Mouse (Mus musculus) ES-Bruce4 (cell line): Measurements from ENCODE around the gene Trim28. TPM values are rescaled to one million over a fixed set of nuclear protein-coding genes. Genes with fewer than 3 reads are reported as not detected.

Experiments used
- H3K27ac ChIP-seq: 2 replicates; pipeline ENCODE4 v1.5.1; 2012; ENCODE audit warnings: low read length, inconsistent platforms; ENCODE audit not compliant: insufficient read depth
- H3K27me3 ChIP-seq: 2 replicates; pipeline ENCODE4 v1.6.1; 2012; ENCODE audit warnings: mild to moderate bottlenecking, low read length, inconsistent platforms; ENCODE audit not compliant: control insufficient read depth, poor library complexity, insufficient read depth, severe bottlenecking
- H3K36me3 ChIP-seq: 2 replicates; pipeline ENCODE4 v1.6.1; 2012; ENCODE audit warnings: inconsistent platforms, mild to moderate bottlenecking, low read length, moderate library complexity; ENCODE audit not compliant: control insufficient read depth, poor library complexity, insufficient read depth, severe bottlenecking
- H3K4me1 ChIP-seq: one replicate; pipeline ENCODE4 v1.8.1; 2011; ENCODE audit warnings: low read length; ENCODE audit not compliant: control insufficient read depth, insufficient read depth
- H3K4me3 ChIP-seq: 2 replicates; pipeline ENCODE4 v1.5.1; 2011; ENCODE audit warnings: low read depth, mild to moderate bottlenecking, low read length
- H3K9ac ChIP-seq: 2 replicates; pipeline ENCODE4 v1.6.1; 2012; ENCODE audit warnings: low read depth, mild to moderate bottlenecking, inconsistent platforms; ENCODE audit not compliant: poor library complexity, severe bottlenecking
- H3K9me3 ChIP-seq: replicated peaks from 2 replicates; pipeline ENCODE4 v1.6.1; 2012; ENCODE audit warnings: mild to moderate bottlenecking, low read length, inconsistent platforms; ENCODE audit not compliant: control insufficient read depth, poor library complexity, insufficient read depth, severe bottlenecking
- CTCF ChIP-seq: IDR thresholded peaks from one replicate; pipeline ENCODE4 v1.8.1; 2011; ENCODE audit warnings: low read depth, low read length
- EP300 ChIP-seq: IDR thresholded peaks from 2 replicates; pipeline ENCODE4 v1.6.1; 2011; ENCODE audit warnings: low read depth, low read length; ENCODE audit not compliant: insufficient read depth
- POLR2A ChIP-seq: IDR thresholded peaks from one replicate; pipeline ENCODE4 v1.8.1; 2011; ENCODE audit warnings: low read length; ENCODE audit not compliant: insufficient read depth
- polyA plus RNA-seq: library from polyadenylated mRNA; stranded (reverse); fragments of >200 nt; gene quantifications from 2 replicates; pipeline ENCODE4 v1.2.4, GENCODE M21; 2011; ENCODE audit warnings: low read depth; ENCODE audit not compliant: missing spikeins, insufficient read depth, insufficient read length

The Trim28 gene
- polyA plus RNA-seq, 1 experiment = 1,151 TPM

DNA sequence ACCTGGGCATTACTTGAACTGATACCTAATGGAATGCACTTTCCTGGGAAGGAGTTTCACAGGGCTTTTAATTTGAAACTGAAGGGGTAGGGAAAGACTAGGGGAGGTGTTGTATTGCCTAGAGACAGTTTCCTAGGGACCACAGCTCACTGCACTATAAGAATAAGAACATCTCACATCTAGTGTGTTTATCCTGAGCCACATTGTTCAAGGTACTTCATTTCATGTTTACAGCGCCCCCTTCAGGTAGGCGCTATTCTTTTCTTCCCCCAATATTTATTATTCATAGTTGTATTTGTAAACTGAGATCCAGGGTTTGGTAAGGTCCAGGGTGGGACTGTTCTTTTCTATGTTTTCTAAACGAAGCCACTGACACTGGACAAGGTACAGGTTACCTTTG, 6.7 kb upstream of the Trim28 start:
- Histone ChIP-seq H3K4me1 (no peaks in the 10 kb centered on the region), H3K27me3 (no peaks in the 10 kb centered on the region), H3K4me3 (no peak overlapping the region), H3K9me3 (no peaks in the 10 kb centered on the region), H3K27ac (no peak overlapping the region), H3K9ac (no peak overlapping the region), H3K36me3 (no peaks in the 10 kb centered on the region)
- TF ChIP-seq POLR2A (no peak), EP300 (no peak), CTCF (no peak)

DNA sequence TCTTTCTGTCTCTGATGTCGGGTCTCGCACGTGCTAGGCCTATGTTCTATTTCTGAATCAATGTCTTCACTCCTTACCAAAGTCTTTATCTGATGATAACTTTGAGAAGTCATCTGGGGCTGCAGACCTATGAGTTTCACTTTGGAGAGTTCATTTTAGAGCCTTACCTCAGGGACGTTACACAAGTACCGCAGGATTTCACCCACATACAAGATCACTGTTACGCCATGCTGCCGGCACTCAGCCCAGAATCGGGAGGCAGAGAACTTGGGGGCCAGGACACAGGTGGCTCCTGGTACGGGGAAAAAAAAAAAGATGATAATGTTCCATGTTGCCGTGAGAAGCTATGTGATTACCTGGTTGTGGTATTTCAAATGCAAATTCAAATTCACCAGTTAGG, 5.8 kb upstream of the Trim28 start:
- Histone ChIP-seq H3K36me3 (no peaks in the 10 kb centered on the region), H3K9me3 (no peaks in the 10 kb centered on the region), H3K27ac (no peak overlapping the region)

DNA sequence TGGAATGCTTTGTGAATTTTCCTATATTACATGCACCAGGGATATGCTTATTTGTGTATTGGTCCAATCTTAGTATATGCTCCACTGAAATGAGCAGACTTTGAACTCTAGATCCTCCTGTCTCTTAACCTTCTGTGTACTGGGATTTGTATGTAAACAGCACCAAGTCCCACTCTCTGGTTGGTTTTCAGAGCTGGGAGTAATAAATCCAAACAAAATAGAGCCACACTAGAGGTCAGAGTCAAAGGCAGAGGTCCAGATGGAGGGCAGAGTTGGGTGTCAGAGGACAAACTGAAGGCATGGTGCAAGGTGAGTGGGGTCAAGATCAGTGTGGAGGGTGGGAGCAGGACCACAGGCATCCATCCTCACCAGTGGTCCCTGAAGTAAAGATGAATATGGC, 3.1 kb upstream of the Trim28 start:
- Histone ChIP-seq H3K27ac (no peak overlapping the region), H3K4me1 (no peaks in the 10 kb centered on the region), H3K27me3 (no peaks in the 10 kb centered on the region), H3K36me3 (no peaks in the 10 kb centered on the region), H3K9ac (no peak overlapping the region), H3K9me3 (no peaks in the 10 kb centered on the region), H3K4me3 (no peak overlapping the region)
- TF ChIP-seq POLR2A (no peak), EP300 (no peak), CTCF (no peak)

More for the DNA sequence above, 5.8 kb upstream of the Trim28 start:
- no peaks in the 10 kb centered on the region for H3K27me3 ChIP-seq
- TF ChIP-seq POLR2A = no peak
- no peak for TF ChIP-seq EP300
- TF ChIP-seq CTCF = no peak
- no peak overlapping the region for H3K9ac ChIP-seq
- H3K4me3 ChIP-seq = no peak overlapping the region
- no peaks in the 10 kb centered on the region for H3K4me1 ChIP-seq

DNA sequence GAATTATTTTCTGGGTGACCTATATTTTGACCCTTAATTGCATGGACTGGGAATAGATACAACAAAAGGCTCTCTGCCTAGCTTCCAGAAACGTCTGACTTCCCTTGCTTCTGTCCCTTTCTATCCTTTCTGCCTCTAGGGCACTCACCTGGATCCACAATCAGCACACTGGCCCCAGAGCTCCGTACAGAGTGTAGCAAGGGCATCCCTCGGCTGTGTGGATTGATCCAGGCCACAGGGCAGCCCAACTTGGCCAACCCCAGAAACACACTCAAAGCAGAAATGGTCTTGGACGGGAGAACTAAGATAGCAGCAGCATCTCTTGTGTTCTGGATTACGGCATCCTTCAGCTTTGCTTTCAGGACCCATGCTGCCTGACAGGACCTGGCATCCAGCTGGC, 1.7 kb upstream of the Trim28 start:
- H3K36me3 ChIP-seq = no peaks in the 10 kb centered on the region
- no peak overlapping the region for H3K27ac ChIP-seq
- H3K27me3 ChIP-seq = no peaks in the 10 kb centered on the region
- TF ChIP-seq CTCF (no peak), POLR2A (no peak), EP300 (no peak)
- H3K4me3 ChIP-seq = no peak overlapping the region
- no peak overlapping the region for H3K9ac ChIP-seq
- no peaks in the 10 kb centered on the region for H3K9me3 ChIP-seq
- no peaks in the 10 kb centered on the region for H3K4me1 ChIP-seq

DNA sequence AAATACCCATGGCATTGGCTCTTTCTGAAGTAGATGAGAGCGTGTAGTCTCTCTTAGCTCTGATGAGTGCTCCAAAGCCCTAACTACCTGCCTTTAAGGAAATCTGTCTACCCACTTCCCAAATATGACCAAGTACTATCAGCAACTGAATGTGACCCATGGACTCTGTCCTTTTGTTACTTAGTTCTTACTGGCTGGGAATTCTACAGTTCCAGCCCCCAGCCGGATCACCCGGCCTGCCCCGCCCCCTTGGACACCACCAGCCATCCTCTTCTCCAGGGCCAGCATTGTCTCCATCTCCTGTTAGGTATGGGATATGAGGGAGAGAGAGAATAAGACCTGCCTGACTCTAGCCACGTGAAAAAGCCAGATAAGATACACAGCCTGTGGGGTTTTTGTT, 861 bp upstream of the Trim28 start, which contains the start of gene Slc27a5:
Gene Slc27a5 (minus strand): TSS at position 140 of the 400 bp plus-strand sequence.
- no peaks in the 10 kb centered on the region for H3K9me3 ChIP-seq
- no peaks in the 10 kb centered on the region for H3K27me3 ChIP-seq
- H3K4me3 ChIP-seq = no peak within 1 kb of the TSS
- no peaks in the 10 kb centered on the region for H3K36me3 ChIP-seq
- no peak within 1 kb of the TSS for H3K9ac ChIP-seq
- H3K4me1 ChIP-seq = no peaks in the 10 kb centered on the region
- no peak within 1 kb of the TSS for H3K27ac ChIP-seq
- no peak for TF ChIP-seq POLR2A
- no peak for TF ChIP-seq EP300
- no peak for TF ChIP-seq CTCF

DNA sequence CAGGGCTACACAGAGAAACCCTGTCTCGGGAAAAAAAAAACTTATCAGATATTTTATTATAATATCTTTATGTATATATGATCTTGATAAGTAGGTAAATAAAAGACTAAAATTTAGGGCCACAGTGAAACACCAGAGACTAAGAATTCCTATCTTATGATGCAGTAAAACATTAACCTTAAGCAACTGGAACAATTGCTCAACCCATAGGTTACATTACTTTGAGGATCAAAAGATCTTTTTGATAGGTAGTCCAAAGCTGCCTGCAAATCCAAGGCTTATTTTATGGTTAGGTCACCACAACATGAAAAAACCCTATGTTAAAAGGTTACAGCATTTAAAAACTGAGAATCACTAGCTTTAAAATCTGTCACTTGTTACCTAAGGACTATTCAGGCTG, 2.7 kb downstream of the Trim28 start:
- TF ChIP-seq EP300 (no peak), CTCF (no peak), POLR2A (no peak)
- no peaks in the 10 kb centered on the region for H3K27me3 ChIP-seq
- H3K9ac ChIP-seq = no peak overlapping the region

More for the DNA sequence above, 2.7 kb downstream of the Trim28 start:
- no peaks in the 10 kb centered on the region for H3K4me1 ChIP-seq
- H3K4me3 ChIP-seq = no peak overlapping the region
- H3K9me3 ChIP-seq = no peaks in the 10 kb centered on the region
- H3K36me3 ChIP-seq = no peaks in the 10 kb centered on the region
- no peak overlapping the region for H3K27ac ChIP-seq
